Mouse (Mus musculus): Measurements from ENCODE around the gene N4bp1.

Gene N4bp1

DNA sequence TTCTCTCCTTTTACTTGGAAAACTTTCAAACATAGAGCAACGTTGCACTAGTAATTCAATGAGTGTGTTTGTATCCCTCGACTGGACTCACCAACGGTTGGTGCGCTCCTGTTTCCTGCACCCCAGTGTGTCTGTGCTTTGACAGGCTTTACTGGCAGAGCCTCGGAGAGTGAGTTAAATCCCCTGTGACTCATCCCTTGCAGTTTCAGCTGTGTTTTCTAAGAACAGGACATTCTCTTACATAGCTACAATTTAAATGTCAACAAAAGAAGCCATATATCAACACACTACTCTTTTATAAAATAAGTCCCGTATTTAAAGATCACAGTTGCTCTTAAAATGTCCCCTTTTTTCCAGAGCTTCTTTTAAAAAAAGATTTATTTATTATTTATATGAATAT is 65.6 kb downstream of the N4bp1 start:
- no peak for DNase-seq

DNA sequence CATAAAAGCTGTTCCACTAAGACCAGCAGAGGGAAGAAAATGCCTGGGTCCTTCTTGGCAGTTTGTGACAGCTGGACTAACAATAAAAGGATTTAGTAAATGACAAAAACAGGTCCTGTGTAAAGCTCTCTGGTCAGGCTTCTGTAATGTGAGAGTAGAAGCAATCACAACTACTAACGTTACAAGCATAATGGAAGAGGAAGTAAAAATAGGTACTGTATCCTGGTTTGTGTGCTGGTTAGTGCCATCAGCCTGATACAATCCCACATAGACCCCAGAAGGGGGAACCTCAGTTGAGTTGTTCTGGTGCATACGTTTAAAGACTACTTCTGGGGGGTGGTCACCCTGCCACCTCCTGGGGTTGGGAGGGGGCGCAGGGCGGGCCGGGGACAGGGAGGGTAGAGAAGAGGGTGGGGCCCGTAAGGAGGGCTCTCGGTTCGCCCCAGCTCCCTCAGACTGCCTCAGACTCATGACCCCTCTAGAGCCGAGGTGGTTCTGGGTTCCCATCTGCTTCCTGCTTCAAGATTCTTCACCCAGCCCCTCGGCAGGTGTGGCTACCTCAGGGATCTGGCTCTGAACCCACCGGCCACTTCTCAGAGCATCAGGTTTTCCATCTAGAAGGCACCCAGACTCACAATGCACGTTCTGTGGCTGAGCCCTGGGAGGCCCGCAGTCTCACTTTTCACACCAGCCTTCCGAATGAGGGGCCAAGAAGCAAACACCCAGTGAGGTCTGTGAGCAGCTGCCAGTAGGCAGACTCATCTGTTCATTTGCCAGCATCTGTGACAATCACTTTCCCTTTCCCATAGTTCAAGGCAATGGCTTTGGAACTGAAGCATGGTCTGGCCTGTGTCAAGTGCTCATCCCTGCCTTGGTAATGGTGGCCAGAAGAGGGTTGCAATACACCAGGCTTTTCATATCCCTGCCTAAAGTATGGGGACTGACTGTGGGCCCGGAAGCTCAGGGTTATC is 75.8 kb downstream of the N4bp1 start:
- no peak for DNase-seq

DNA sequence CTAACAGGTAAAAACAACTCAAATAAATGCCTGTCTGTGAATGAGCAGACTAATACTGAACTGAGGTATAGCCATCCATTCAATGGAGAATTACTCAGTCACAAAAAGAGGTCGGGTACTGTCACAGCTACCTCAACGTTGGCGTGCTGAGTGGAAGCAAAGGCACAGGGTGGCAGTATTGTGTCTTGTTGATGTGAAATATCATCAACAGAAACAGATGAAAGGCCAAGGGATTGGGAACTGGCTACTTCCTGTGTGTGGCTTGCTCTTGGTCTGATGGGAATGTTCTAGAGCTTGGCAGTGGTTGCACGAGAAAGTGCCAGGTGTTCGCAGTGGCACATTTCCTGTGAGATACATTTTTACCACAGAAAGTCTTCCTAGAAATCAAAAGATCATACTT is 76.8 kb downstream of the N4bp1 start:
- DNase-seq, result peak; percentile 19

DNA sequence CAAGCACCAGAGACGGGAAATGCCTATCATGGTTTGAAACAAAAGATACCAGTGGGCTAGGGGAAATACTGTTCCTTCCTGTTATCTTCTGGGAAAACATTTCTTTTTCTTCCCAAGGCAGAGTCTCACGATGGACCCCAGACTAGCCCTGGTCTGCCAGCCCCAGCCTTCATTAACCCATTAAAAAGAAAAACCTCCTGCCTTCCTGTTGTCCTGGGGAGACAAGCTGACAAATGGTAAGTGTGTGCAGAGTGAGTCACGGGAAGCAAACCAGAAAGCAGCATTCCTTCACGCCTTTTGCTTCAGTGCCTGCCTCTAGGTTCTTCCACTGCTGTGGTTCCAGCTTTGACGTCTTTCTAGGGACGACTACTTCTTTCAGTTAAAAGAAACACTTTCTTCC is 83.1 kb downstream of the N4bp1 start:
- no peak for DNase-seq

DNA sequence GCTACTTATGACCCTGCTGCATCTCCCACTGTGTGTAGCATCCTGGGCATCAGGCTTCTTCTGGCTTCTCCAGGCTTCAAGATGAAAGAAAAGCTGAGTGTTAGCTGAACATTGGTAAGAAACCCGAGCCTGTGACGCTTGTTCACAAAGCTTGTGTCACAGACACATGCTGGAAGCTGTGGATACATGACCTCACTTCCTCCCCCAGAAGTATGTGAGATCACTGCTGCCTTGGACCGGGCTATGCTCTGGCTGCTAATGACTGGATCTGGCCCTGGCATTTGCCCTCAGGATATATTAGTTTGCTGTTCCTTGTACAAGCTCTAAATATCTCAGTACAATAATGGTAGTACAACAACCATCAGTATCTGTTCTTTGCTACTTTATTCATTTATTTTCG is 84.1 kb downstream of the N4bp1 start:
- no peak for DNase-seq

DNA sequence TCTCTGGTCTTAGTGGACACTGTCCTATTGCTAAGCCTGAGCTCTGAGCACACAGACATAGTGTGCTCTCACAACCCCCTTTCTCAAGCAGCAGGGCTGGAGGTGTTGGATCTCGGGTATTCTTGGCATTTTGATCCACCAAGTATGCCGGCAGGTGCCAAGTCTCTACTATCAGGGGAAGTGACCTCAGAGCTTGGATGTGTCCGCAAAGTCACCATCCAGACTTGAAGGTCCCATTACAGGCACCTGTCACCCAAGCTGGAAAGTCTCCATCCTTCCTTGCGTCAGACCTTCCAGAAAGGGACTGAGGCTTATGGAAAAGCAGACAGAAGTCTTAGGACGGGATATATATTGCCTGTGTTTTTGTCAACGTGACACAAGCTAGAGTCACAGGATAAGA is 86.9 kb downstream of the N4bp1 start:
- DNase-seq, result no peak

DNA sequence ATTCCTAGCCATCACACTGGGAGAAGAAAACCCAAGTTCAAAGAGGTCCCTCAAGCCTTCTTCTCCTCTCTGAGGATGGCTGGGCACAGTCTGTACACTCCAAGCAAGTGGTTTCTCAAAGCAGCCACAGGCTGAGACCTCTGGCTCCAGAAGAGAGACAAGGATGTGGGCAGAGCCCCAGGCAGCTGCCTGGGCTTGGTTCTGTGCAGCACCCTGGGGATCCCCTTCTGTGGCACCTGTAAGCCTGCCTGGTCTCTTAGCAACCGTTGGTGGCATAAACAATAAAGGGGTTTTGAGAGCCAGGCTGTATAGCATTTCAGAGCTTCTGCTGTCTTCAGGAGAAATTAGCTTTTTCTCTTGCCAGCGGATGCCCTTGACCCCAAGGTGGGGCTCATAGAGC is 87.4 kb downstream of the N4bp1 start:
- peak; percentile 39 for DNase-seq

DNA sequence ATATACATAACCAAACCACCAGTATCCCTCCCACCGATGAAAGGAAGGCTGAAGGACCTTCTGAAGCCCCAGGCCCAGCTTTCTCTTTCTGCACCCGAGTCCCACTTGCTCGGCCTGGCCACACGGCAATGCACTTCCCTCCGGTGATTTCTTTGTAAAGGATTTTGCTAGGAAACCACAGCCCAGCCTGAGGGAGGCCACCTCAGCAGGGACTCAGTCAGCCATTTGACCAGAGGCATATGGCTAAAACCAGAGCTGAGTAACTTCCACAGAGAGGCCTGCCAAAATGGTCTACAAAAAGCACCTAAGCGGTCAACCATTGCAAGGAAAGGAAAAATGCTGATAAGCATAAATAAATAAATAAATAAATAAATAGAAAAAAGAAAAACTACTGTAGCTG is 90.3 kb downstream of the N4bp1 start:
- no peak for DNase-seq

DNA sequence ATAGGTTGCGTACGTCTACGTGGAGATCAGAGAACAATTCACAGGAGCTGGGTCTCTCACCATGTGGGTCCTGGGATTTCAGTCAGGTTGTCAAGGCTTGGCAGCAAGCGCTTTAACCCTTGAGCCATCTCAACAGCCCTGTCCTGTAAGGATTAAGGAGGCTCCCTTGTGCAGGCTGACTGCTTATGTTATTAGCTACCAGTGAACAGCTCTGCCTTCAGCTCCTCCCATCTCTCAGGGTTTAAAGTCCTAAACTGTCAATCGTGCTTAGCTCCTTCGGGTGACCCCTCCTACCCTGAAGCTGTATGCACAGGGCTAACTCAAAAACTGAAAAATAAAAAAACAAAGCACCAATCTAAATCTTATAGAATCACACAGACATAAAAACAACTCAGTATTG is 93.5 kb downstream of the N4bp1 start:
- no peak for DNase-seq

DNA sequence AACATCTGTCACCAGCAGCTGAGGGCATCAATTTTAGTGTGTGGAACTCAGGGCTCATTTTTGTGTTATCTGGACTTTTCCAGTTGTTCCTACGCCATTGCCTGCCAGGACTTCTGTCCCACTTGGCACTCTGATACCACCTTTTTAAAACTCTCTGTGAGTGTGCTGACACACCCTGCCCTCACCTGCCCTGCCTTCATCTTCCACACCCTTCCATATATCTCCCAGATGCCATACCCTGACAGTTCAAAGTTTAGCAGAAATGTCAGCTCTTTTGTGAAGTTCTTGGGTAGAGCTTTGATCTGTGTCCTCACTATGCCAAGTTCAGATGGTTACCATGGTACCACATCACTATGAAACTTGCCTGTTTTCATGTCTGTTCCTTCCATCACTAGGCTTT is 95.5 kb downstream of the N4bp1 start:
- DNase-seq, result no peak

DNA sequence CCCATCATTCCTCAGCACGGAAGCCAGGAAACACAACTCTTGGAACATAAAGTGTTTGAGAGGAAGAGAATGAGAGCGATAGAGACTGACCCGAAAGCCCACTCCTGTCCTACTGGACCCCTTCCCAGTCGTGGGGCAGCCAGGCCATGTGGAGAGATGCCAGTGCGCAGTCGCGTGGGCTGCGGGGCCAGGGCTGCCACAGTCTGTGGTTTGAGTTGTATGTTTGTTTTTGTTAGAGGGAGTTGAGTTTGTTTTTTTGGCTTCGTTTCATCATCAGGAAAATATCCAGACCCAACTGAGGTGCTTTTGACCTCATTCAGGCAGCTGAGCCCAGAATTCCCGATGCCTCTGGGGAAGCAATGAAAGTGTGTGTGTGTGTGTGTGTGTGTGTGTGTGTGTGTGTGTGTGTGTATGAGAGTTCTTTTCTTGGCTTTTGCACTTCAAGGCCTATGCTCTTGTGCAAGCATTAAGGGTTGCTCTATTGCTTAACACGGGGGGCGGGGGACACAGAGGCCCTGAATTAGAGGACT is 97.1 kb downstream of the N4bp1 start:
- no peak for DNase-seq

DNA sequence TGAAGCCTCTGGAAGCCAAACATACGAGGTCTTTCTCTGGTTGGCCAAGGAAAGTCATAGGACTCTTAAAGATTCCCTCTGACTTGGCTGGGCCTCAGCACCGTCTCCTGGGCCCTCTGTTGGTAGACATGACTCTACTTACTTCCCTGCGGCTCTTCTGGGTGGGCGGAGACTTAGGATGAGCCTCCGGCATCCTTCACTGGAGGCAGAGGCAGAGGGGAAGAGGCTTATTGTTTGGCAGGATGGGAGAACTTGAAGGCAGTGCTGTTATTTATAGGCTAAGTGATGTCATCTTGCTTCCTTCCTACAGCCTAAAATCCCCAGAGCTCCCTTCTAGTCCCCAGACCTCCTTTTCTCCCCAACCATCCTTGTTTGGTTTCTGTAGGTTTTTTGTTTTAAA is 98.6 kb downstream of the N4bp1 start:
- DNase-seq, result no peak

DNA sequence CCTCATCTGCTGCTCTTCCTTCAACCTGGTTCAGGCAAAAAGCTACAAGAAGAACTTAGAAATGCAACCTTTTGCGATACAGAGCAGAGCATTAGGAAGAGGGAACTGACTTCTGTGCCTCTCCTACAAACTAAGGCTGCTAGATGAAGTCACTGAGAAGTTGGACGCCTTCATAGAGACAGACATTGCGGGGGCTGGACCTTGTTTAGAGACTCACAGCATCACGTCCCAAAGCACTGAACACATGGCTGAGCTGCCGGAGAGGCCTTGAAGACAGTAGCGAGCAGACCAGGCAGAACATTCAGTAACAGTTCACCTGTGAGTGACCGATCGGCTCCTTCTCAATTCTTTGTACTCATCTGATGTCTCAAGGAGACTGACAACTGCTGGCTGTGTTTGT is 104.0 kb downstream of the N4bp1 start:
- no peak for DNase-seq

DNA sequence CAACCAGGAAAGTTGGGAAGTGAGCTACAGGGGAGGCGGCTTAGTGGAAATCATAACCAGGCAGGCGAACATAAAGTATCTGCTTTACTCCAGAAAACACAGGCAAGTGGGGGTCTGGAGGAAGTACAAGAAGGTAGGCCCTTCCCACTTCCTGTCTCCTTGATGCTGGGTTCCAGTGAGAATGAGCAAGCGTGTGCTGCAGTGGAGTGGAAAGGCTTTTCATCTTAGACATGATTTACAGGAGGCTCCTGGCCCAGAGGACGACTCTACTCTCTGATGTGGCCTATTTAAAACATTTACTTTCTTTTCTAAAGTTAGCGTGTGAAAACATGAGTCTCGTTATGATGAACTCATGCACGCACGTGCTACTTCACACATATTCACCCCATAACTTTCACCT is 105.9 kb downstream of the N4bp1 start:
- DNase-seq, result peak; percentile 39

DNA sequence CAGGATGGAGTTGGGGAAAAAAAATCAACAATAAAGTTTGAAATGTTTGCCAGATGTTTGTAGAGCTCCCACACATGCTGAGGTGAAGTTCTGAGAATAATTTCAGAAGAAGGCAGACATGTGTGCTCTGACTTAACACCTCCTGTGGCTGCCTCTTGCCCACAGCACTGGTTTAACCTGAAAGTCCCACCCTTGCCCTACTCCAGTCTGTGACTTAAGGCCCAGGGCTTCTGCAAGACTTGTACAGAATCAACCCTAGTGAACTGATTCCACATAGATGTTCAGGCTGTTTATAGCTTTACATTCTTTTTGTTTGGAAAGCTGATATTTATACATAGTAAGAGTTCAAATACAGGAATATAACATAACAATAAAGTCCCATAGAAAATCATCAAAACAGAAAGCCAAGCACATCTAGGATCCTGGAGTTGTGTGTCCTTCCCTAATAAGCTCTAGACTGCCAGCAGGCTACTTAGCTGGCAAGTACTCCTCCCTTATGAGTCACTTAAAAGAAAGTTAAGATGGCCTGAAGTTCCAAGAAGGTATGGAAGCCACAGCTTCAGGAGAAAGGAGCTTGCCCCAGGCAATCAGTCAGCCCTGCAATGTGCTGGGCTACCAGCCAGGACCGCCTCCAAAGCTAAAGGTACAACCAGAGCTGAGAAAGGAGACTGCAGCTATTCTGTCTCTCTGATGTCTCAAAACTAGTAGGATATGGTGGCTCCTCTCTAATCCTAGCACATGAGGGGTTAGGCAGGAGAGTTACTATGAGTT is 114.9 kb downstream of the N4bp1 start:
- DNase-seq, result no peak

DNA sequence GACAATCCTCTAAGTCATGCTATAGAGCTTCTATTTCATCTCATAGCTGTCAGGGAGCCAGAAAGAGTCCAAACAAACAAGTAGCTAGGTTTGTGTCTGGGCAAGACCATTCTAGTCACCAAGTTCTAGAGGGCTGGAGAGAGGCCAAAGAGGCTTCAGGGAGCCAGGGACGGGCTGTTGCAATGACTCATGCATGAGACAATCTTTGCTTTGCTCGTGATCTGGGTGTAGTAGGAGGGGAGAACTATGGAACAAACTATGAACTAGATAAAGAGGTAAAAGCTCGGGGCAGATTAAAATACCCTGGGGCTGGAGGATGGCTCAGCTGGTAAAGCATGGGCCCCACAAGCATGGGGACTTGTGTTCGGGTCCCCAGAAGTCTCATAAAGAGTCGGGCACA is 116.6 kb downstream of the N4bp1 start:
- DNase-seq, result no peak

DNA sequence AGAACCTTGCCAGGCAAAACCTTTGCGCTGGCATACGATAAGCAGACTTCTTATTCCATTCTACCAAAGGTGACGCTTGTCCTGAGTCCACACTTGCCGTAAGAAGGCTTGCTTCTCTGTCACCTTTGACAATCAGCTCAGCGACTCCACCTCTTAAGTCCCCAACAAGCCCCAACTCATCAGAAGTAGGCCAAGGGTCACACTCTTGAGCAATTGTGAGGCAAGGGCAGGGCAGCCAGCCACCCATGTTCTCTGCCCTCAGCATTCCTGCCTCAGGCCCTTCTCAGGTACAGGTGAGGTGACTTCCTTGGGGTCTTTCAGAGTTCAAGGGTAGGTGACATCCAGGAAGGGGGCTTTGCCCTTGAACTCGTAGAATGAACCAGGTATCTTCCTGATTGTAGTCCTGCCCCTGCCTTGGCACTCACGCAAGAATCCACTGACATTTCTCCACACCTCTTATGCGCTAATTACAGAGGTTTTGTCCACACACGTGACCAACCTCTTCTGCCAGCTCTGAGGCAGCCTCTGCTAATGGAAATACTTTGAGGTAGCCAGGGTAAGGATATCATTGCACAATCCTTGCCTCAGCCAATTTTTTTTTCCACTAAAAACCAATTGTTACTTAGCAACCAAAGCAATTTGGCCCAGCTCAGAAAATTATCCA is 118.4 kb downstream of the N4bp1 start:
- no peak for DNase-seq

DNA sequence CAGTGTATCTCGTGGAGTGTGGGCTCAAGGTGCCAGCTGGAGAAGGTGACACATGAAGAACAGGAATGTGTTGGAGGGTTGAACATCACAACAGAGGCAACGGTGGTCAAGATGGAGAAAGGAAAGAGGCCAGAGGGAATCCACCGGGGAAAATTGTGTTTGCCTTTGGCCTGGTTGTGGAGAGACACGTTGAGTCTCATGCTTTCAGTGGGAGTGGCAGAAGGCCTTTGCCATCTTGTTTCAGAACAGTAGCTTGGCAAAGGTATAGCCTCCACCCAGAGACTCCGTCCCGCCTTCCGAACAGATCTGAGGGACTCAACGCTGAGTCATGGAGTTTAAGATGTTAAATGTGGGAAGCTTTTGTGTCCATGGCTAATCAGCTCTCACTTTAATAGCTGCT is 119.4 kb downstream of the N4bp1 start:
- DNase-seq, result no peak

DNA sequence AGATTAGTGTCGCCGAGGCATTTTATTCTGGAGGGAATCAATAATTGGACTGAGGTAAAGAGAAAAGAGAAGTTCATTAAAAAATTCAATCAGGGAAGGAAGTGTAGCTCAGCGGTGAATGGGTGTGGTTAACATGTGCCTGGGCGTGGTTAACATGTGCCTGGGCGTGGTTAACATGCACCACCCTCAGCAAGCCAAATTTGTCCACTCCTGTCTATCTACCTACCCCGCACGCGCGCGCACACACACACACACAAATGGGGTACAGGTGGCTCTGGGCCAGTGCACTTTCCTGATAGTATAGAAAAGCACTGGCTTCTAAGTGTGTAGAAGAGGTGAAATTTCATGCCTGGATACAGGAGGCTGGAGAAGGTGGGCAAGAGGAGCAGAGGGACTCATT is 119.9 kb downstream of the N4bp1 start:
- DNase-seq, result no peak

DNA sequence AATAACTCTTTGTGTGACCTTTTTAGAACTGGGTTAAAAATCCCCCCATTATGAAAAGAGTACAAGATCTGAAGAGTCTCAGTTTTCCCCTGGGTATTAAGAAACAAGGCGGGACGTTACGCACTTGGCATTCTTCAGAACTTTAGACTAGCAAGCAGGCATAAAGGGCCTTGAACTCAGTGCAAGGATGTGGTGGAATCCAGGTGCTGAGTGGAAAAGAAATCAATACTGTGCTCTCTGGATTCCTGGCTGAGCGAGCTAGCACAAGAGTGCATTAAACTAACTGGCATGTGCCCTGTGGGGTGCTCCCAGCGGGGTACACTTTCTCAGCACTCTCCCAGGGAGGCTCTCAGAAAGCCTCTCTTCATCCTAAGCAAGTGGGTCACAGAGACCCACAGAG is 122.3 kb downstream of the N4bp1 start:
- no peak for DNase-seq

DNA sequence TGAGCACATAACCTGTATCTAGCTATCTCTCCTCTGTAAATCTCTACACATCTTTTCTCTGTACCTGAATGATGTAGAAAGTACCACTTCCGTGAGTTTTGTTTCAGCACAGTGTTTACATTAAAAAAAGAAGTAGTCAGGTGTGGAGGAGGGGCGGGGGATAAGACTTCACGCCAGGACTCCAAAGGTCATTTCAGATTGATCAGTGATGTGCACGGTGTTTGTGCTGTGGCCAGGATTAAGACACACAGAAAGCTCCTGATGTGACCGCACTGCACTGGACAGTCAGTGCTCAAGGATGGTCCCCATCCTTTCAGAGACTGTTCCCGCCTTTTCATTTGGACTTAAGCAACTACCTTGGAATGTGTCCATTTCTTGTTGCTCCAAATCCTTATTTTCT is 124.3 kb downstream of the N4bp1 start:
- DNase-seq, result no peak

DNA sequence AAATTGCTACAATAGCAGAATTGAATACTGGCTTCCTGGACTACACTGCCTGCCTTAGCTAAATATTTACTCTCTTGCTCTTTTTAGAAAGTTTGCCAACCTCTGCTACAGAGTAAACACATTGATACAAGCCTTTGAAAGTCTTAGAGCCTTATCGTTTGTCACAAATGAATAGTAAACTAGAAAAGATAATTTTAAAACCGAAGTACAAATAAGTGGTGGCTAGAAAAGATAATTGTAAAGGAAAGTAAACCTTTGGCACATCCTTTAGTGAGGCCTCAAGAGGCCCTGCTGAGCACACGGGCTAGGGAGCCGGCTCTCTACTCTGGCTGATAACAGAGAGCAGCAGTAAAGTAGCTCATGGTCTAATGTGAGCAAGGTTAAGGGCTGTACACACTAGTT is 126.0 kb downstream of the N4bp1 start:
- no peak for DNase-seq

DNA sequence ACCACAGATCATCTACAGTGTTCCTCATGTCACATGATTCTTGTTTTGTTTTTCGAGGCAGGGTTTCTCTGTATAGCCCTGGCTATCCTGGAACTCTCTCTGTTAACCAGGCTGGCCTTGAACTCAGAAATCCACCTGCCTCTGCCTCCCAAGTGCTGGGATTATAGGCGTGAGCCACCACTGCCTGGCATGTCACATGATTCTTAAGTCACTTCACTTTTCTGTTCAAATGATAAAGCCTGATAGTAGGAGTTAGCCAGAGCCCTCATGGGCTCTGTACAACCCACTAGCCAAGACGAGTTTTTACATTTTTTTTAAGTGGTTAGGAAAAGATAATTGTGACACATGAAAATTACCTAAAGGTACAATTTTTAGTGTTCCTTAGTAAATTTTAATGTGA is 126.4 kb downstream of the N4bp1 start:
- DNase-seq, result no peak

Data from thymus, postnatal 25 days (tissue).